Mouse (Mus musculus) retina, postnatal 7 days (tissue): ENCODE results near the gene Clp1.
"Not testable (repeated sequence)": the region's sequence is repeated elsewhere in the genome, so short reads cannot be mapped to it uniquely, and the experiment has no call there.

Experiments used
- DNase-seq: peaks from one replicate; pipeline ENCODE4 v3.0.0-alpha.2; 2012; ENCODE audit warnings: low read depth, low spot score

Clp1 gene

DNA sequence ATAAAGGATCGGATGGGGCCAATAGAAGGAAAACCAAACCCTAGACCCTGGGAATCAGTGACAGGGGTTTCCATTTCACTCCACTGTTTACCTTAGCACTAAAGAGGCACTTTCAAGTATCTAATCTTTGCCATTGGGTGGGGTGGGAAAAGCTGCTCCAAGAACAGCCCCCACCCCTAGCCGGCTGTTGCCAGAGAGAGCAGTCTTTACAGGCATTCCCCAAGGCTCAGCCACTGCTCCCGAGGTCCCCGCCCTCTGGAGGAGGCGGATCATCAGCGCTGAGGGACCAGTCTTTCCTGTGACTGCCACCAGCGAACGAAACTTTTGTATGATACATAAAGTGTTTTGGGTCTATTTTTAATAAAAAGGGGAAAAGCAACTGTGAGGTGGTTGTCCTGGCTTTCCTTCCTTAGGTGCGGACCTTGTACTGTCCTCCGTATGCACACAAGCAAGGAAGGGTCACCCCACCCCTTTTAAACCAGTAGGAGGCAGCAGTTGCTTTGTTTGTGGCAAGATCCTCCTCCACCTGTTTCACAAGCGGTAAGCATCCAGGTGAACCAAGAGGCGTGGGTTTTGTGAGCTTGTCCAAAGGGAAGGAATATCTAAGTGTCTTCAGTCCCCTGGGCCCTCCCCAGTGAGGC is 11.2 kb upstream of the Clp1 start:
- no peak for DNase-seq

DNA sequence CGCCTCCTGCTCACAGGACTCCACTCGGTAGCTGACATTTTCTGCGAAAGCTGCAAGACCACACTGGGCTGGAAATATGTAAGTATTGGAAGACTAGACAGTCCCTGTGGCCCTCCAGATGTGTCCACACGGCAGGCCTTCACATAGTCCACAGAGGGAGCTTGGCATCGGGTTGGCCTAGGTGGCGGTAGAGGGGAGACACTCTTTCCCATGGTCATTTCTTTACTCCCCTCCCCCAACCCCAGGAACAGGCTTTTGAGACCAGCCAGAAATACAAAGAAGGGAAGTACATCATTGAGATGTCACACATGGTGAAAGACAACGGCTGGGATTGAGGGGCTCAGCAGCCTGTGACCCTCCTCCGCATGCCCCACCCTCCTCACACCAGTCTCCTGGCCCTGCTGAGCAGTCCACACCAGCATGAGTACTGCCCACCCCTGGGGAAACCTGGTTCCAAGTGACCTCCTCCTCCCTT is 10.3 kb upstream of the Clp1 start:
- DNase-seq, result no peak

- no peak for DNase-seq
These were observed 9.4 kb upstream of the Clp1 start for GRCm38 (mm10) chr2:84736312-84737161.

DNA sequence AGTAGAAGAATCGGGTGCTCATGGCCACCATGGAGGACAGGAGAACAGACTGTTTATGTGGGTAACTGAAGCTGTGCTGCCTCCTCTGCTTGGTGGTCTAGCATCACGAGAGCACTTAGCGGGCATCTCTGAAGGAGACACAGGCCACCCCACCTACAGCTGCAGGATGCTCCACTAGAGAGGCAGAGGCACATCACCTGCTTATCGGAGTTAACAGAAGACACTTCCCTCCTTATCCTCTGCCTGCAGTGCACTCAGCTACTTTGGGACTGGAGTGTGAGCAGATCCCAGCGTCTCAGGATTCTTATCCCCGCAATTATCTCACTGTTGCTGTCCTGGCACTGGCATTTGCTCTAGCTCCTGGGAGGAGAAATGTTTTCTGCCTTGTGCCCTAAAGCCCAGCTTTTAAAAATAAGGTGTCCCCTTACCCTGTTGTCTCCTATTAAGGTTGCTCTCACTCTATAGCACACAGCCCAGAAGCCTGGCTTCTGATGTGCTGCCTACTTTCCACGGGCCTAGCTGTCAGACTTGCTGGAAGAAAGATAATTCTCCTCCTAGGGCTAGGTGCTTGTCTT is 8.3 kb upstream of the Clp1 start:
- DNase-seq, result no peak

DNA sequence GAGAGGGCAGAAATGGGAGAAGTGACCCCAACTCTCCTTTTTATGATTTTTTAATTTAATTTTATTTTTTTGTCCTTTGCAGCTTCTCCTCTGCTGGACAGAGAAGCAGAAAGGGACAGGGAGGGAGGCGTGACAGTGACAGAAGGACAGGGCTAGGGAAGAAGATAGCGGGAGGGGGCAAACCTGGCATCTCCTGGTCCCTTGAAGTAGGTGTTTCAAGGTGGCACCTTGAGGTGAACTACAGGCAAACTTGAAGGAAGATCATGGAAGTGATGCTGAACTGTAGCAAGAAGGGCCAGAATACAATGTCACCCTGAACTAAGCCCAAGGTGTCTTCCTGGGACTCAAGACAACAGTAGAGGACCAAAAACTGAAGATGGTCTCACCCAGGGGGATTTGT is 7.8 kb upstream of the Clp1 start:
- DNase-seq, result no peak

DNA sequence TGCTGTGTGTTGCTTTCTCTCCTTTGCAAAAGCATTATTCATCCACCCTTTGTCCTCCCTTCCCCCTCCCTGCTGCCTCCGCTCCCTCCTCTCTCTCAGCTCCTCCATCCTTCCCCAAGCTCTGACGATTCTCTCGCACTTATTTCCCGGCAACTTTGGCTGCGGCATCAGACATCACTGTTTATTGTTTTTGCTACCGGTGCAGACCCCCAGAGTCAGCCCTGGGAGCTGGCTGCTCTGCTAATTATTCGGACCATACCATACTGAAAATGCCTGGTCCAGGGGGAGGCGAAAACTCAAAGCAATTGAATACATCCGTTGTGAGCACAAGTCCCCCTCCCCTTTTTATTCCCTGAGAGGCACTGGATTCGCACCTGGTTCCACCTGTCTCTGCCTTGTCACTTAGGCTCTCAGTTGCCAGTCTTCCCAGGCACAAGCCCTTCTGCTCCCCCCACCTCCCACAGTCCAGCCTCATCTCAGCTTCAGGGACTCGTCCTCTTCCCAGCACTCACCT is 7.3 kb upstream of the Clp1 start:
- no peak for DNase-seq

GRCm38 (mm10) chr2:84733579-84734300 is 6.6 kb upstream of the Clp1 start, which contains the start of gene Ypel4:
Gene Ypel4, plus strand, starts transcription at chr2:84734058.
- no peak for DNase-seq

- no peak for DNase-seq
These were observed 5.2 kb upstream of the Clp1 start for GRCm38 (mm10) chr2:84732394-84732793.

- no peak for DNase-seq
These were observed 4.1 kb upstream of the Clp1 start for GRCm38 (mm10) chr2:84731206-84731605.

DNA sequence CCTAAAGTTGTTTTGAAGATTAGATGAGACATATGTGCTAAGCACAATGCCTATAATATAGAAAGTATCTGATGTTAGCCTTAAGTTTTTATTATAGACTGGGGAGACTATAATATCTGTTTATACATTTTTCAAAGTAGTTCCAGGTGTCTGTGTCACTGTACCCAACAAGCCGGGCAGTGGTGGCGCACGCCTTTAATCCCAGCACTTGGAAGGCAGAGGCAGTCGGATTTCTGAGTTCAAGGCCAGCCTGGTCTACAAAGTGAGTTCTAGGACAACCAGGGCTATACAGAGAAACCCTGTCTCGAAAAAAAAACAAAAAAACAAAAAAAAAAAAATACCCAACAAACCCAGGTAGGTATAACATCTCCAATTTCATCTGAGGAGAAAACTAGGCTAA is 1.0 kb upstream of the Clp1 start:
- not testable (repeated sequence) for DNase-seq

DNA sequence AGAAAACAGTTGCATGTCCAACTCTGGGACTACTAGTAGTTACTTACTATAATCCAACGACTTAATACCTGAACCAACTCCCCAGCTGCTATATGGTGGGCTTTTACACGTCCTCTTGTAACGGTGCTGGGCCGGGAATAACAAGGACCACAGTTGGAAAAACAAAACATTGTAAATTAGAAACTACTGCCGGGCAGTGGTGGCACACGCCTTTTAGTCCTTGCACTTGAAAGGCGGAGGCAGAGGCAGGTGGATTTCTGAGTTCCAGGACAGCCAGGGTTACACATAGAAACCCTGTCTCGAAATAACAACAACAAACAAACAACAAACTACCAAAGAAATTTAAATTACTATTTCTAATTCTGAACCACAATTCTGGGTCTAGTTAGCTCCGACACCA is 434 bp downstream of the Clp1 start:
- DNase-seq, result no peak

DNA sequence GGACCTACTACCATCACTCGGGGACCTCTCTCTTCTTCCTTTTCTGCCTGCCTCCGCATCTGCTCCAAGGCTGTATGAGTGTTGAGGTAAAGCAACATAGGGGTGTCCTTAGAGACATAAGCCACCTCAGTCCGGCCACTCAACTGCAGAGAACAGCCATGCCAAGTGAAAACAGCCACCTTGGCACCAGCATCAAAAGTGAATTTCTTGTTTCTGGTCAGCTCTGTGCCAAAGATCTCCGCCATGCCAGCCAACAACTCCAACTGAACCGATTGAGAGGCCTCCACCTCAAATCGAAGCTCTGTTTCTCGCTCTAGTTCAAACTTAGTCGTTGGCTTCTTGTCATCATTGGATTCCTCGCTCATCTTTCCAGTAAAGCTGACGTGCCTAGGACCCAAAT is 1.4 kb downstream of the Clp1 start:
- DNase-seq, result no peak

- no peak for DNase-seq
These were observed 3.3 kb downstream of the Clp1 start for GRCm38 (mm10) chr2:84723856-84724255.

- no peak for DNase-seq
These were observed 6.0 kb downstream of the Clp1 start for GRCm38 (mm10) chr2:84721182-84721581.

DNA sequence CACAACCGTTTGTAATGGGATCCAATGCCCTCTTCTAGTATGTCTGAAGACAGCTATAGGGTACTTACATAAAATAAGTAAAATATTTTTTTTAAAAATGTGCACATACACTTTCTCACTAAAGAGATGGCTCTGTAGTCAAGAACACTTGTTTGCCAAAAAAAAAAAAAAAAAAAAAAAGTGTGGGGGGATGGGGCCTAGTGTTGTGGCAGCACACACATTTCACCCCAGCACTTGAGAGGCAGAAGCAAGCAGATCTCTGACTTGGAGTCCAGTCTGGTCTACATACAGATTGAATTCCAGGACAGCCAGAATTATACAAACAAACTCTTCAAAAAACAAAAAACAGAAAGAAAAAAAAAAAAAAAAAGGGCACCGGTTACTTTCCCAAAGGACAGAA is 6.4 kb downstream of the Clp1 start:
- DNase-seq, result no peak

- DNase-seq, result no peak
These were observed 9.8 kb downstream of the Clp1 start for GRCm38 (mm10) chr2:84717357-84717756.

DNA sequence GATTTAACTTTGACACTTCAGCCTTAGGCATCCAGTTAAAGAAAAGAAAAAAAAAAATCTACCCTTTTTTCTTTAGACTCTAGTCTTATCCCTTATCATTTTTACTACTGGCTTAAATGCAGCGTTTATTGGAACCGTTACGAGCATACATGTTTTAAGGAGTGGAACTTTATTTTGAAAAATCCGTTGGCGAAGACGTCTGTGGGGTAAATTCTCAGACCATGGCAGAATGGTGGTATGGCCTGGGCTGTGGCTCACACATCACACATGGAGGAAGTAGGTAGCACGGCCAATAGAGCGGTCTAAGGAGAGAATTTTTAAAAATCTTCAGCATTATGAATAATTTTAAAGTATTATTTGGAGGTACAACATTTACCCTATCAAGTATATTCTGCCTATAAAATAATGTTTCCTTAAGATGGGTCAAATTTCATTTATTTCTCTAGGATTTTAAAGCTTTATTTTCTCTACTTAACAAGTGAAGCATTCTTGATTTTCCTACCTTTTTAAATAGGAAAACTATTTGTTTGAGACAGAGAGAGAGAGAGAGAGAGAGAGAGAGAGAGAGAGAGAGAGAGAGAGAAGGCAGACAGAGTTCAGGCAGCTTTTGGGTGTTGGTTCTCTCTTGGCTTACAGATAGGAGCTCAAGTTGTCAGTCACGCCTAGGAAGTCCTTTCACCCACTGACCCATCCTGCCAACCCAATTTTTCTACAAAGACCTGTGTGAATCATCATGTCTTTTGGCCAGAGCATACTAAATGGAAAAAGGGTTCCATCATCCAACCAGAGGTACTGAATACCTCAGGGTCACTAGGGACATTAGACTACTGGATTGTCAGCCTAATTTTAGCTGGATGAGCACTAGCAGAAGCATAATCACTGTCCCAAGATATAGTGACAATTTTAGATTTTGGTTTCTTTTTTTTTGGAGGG is 10.5 kb downstream of the Clp1 start:
- DNase-seq, result no peak

- DNase-seq, result peak; percentile 90
These were observed 11.4 kb downstream of the Clp1 start for GRCm38 (mm10) chr2:84715562-84716361.

DNA sequence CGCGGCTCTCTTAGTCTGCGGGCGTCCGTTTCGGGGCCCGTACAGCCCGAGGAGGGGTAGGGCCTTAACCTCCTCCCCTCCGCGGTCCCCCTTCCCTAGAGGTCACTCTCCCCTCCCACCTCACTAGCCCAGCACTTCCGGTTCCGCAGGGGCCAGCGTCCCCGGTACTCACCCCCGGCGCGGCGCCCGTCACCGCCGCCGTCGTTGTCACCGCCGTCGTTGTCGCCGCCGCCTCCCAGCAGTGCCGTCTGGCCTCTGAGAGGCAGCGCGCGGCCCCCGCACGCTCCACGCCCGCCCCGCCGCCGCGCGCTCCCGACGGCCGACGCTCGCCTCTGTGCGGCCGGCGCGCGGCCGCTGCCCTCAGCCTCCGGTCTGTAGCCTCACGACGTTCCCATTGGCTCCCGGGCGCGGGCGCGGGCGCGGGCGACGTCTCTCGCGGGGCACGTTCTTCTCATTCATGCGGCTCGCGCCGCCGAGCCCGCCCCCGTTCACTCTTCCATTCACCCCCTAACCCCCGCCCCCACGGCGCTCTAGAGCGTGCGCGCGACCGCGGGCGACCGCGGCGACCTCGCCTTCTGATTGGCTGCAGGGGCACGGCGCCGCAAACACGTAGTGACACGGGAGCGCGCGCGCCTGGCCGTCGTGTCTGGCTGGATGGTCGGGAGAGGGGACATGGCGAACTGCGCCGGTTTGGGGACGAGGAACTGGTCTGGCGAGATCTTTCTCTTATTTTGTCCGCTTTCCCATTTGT is 12.2 kb downstream of the Clp1 start, which contains the start of gene Zdhhc5:
TSS of gene Zdhhc5 (minus strand) at position 370 of the 751 bp plus-strand sequence.
- peak; percentile 99 for DNase-seq
